Mouse (Mus musculus) lung, postnatal 0 days (tissue): Measurements from ENCODE around the gene Efna2.

Experiments
- CTCF ChIP-seq: IDR thresholded peaks from 2 replicates; pipeline ENCODE4 v1.5.1; 2016; ENCODE audit warnings: antibody characterized with exemption, mild to moderate bottlenecking
- EP300 ChIP-seq: IDR thresholded peaks from 2 replicates; pipeline ENCODE4 v1.6.1; 2016; ENCODE audit warnings: antibody characterized with exemption, mild to moderate bottlenecking, control low read depth

- TF ChIP-seq CTCF = no peak
- TF ChIP-seq EP300 = no peak
These were observed 9.6 kb upstream of the Efna2 start for GRCm38 (mm10) chr10:80169651-80170050.
